In the genomic region with DNA sequence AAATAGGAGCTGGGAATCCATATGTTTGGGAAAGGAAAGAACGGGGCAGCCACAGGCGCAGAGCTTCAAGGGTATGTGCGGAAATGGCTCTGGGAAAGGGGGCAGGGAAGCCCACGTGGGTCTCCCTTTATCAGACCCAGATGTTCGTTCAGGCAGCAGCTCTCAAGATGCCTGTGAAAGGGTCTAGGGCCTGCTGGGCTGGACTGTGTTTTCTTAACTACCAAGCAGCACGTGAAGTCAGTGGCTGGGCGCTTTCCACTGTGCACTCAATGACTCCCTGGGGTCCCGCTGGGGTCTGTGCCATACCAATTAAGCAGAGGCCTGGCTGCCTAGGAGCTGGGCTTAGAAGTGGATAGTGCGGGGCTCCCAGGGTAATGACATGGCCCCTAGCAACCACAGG, we compare ENCODE assay signal across 9 mouse cellular contexts. TPM values are rescaled to one million over a fixed set of nuclear protein-coding genes. Genes with fewer than 3 reads are reported as not detected.
DNase-seq lines count a peak whose midpoint lies in the region; ATAC-seq and TF ChIP-seq lines count a peak whose summit lies in the region.
"Had no signal": no experiment of that assay in that cellular context is flagged by ENCODE, and none has a peak within 500 bp of the region (broad histone marks: within the 10 kb centered on the region; RNA-seq: fewer than 3 reads in every experiment).

No protein-coding gene starts in this region.

- in situ Hi-C loops in CH12.LX (cut with MboI; ENCODE audit: low pct_ligation_motif_present, low pct_unique_long_range_greater_than_20kb, low sequenced_read_pairs) = no loop called here

- intact Hi-C loops in heart, adult 2 months (cut with DNase I) = no loop called here

- no peak for TF ChIP-seq POLR2A in CH12.LX (IDR thresholded peaks at IDR 0.05; ENCODE audit: low read depth, low read length)
- no peak for TF ChIP-seq POLR2A in heart, adult 2 months (IDR thresholded peaks at IDR 0.05; ENCODE audit: insufficient read depth, low read depth, low read length)

- peak; percentile 58 to 60 for DNase-seq in heart, adult 18-20 months
- DNase-seq in heart, adult 8-10 months (ENCODE audit: low spot score) = no peak
- no peak for DNase-seq in CH12.LX (ENCODE audit: extremely low read depth)
- peak; percentile 79 for DNase-seq in embryo, embryonic 11.5 days (ENCODE audit: low read depth, low spot score)
- peak; percentile 45 to 49 for DNase-seq in heart, adult 2 months
- DNase-seq in limb, embryonic 11.5 days (ENCODE audit: low spot score) = peak; percentile 94
- DNase-seq in ovary, postnatal 36 days (ENCODE audit: low spot score) = peak; percentile 26
- DNase-seq in spleen, adult 18-20 months = no peak

- H3K4me3 ChIP-seq in CH12.LX (replicated peaks in 1 of 3; ENCODE audit: low read depth in 2 of 3, low read length in 2 of 3, poor library complexity in 1 of 3) = no peak overlapping the region
- no peak overlapping the region for H3K4me3 ChIP-seq in heart, adult 2 months
- no peak overlapping the region for H3K4me3 ChIP-seq in limb, embryonic 11.5 days (ENCODE audit: low read depth, low read length)

- WGBS in heart, adult 2 months = 45% methylated on average over 9 of the region's 9 CpGs
- WGBS in limb, embryonic 11.5 days = 4% methylated on average over 9 of the region's 9 CpGs

- H3K79me2 ChIP-seq in CH12.LX (replicated peaks; ENCODE audit: control insufficient read depth, extremely low read depth, insufficient read depth, poor library complexity, severe bottlenecking) = 0 out of 2 replicates have a peak, but pooled peaks cover 2% of the 10 kb centered on the region
- H3K79me2 ChIP-seq in heart, adult 2 months (replicated peaks; ENCODE audit: control insufficient read depth, insufficient read depth, low read length) = no peaks in the 10 kb centered on the region

- peaks cover 14 to 31% of the 10 kb centered on the region in 2 experiments for H3K4me1 ChIP-seq in CH12.LX (ENCODE audit: control insufficient read depth in 1 of 2, insufficient read depth in 2 of 2)
- H3K4me1 ChIP-seq in heart, adult 2 months (ENCODE audit: control insufficient read depth, insufficient read depth, low read length) = peaks cover 2% of the 10 kb centered on the region
- H3K4me1 ChIP-seq in limb, embryonic 11.5 days (ENCODE audit: control insufficient read depth, insufficient read depth, low read length) = peaks cover 18% of the 10 kb centered on the region

- H3K4me2 ChIP-seq in CH12.LX (ENCODE audit: insufficient read depth, low read depth, poor library complexity, severe bottlenecking) = peak overlapping the region; percentile 67
- H3K4me2 ChIP-seq in limb, embryonic 11.5 days (ENCODE audit: low read depth, severe bottlenecking) = peak overlapping the region; percentile 37

- TF ChIP-seq CTCF in CH12.LX (conservative IDR thresholded peaks at IDR 0.05 in 1 of 2, IDR thresholded peaks at IDR 0.05 in 1 of 2; ENCODE audit: low read depth in 2 of 2, low read length in 2 of 2) = no peak
- TF ChIP-seq CTCF in heart, adult 2 months (IDR thresholded peaks at IDR 0.05) = no peak

- H3K27ac ChIP-seq in CH12.LX (ENCODE audit: insufficient read depth, low read depth) = no peak overlapping the region
- H3K27ac ChIP-seq in heart, adult 2 months = no peak overlapping the region
- H3K27ac ChIP-seq in limb, embryonic 11.5 days (replicated peaks; ENCODE audit: low read depth, low read length) = peak overlapping the region; percentile 98

- no peak for TF ChIP-seq EP300 in CH12.LX (IDR thresholded peaks at IDR 0.05; ENCODE audit: low read length)
- no peak for TF ChIP-seq EP300 in heart, adult 2 months (IDR thresholded peaks at IDR 0.05; ENCODE audit: insufficient read depth, low read depth, low read length)

- peak overlapping the region; percentile 53; the same call in 1 of the 2 replicates for H3K9ac ChIP-seq in CH12.LX (ENCODE audit: insufficient read depth, low read depth)
- no peak overlapping the region for H3K9ac ChIP-seq in heart, adult 2 months (ENCODE audit: low read depth, low read length)
- H3K9ac ChIP-seq in limb, embryonic 11.5 days (ENCODE audit: low read length) = 0 out of 2 replicates have a peak overlapping the region, but pooled peaks have one; percentile 3

- TF ChIP-seq RAD21 in CH12.LX (IDR thresholded peaks at IDR 0.05; ENCODE audit: low read depth, low read length) = no peak

- peaks cover 3 to 17% of the 10 kb centered on the region in 2 experiments for H3K36me3 ChIP-seq in CH12.LX (replicated peaks in 1 of 2; ENCODE audit: control insufficient read depth in 1 of 2, insufficient read depth in 1 of 2, low read length in 1 of 2)
- no peaks in the 10 kb centered on the region for H3K36me3 ChIP-seq in heart, adult 2 months (ENCODE audit: control insufficient read depth, insufficient read depth, low read length)
- no peaks in the 10 kb centered on the region for H3K36me3 ChIP-seq in limb, embryonic 11.5 days (ENCODE audit: control insufficient read depth, insufficient read depth, low read length)

- peak; percentile 97 for ATAC-seq in limb, embryonic 11.5 days (ENCODE audit: insufficient number of reproducible peaks, low FRiP score, low TSS enrichment, low read depth)
- ATAC-seq: Patski had no signal

- dilution Hi-C loops in CH12.LX (cut with MboI; ENCODE audit: extremely low pct_ligation_motif_present, extremely low pct_unique_long_range_greater_than_20kb, low sequenced_read_pairs) = no loop called here

- no peaks in the 10 kb centered on the region for H3K27me3 ChIP-seq in CH12.LX (replicated peaks)
- H3K27me3 ChIP-seq in heart, adult 2 months (ENCODE audit: control insufficient read depth, insufficient read depth, low read length) = no peaks in the 10 kb centered on the region
- no peaks in the 10 kb centered on the region for H3K27me3 ChIP-seq in limb, embryonic 11.5 days (ENCODE audit: control insufficient read depth, insufficient read depth, low read length)
- H3K27me3 ChIP-seq: Patski had no signal

- H3K9me3 ChIP-seq in CH12.LX (replicated peaks; ENCODE audit: low read length) = no peaks in the 10 kb centered on the region
- H3K9me3 ChIP-seq in limb, embryonic 11.5 days (ENCODE audit: control insufficient read depth, low read length) = no peaks in the 10 kb centered on the region

TF ChIP-seq in CH12.LX, 34 proteins besides CTCF, POLR2A, EP300 and RAD21:
- TF ChIP-seq JUN (IDR thresholded peaks at IDR 0.05; ENCODE audit: insufficient read depth, low read depth, low read length) = no peak
- peak; percentile 23; the same call in 1 of the 2 replicates for TF ChIP-seq BHLHE40 (IDR thresholded peaks at IDR 0.05; ENCODE audit: low read depth, low read length)
- TF ChIP-seq MAZ (IDR thresholded peaks at IDR 0.05; ENCODE audit: low read depth, low read length) = 0 out of 2 replicates have a peak, but pooled peaks have one; percentile 10

RNA-seq across cellular contexts. Expression of gene Chd9, which starts 33.9 kb away (rescaled TPM):
- 10 to 100 TPM; 34.0 to 51.4 TPM for total RNA-seq in heart, adult 18-20 months (2021)
- 10 to 100 TPM; 37.4 to 51.6 (median 46.4) TPM for total RNA-seq in heart, adult 8-10 months (2022)
- 15.1 and 17.2 TPM in 2 replicates for total RNA-seq in CH12.LX (2012; rRNA removed)
- total RNA-seq in CH12.LX (2014; rRNA removed) = 11.8 and 12.7 TPM in 2 replicates
- polyA plus RNA-seq in CH12.LX (2012; ENCODE audit: insufficient read length, low read depth) = 52.5 and 188 TPM in 2 replicates
- 10 to 100 TPM; 43.5 to 49.7 TPM for total RNA-seq in heart, adult 2 months (2021)
- 54.4 and 54.6 TPM in 2 replicates for polyA plus RNA-seq in heart, adult 2 months (2012; rRNA removed)
- 60.0 and 62.2 TPM in 2 replicates for polyA plus RNA-seq in limb, embryonic 11.5 days (2014; fragmentation: Nextera tagmentation; extraction: Ambion mirVana)

RNA-seq across cellular contexts. Expression of gene Gm19935, which starts 44.8 kb away (rescaled TPM):
- 1 to 10 TPM in 1 of 2 experiments, not detected in 1; 1.0 TPM for total RNA-seq in heart, adult 18-20 months (2021)
- total RNA-seq in heart, adult 8-10 months (2022) = not detected
- total RNA-seq in CH12.LX (2012; rRNA removed) (not detected in 2 replicates), CH12.LX (2014; rRNA removed) (not detected in 2 replicates)
- not detected in 2 replicates for polyA plus RNA-seq in CH12.LX (2012; ENCODE audit: insufficient read length, low read depth)
- not detected for total RNA-seq in heart, adult 2 months (2021)
- 1.2 TPM in 1 of 2 replicates, not detected in the other for polyA plus RNA-seq in heart, adult 2 months (2012; rRNA removed)
- polyA plus RNA-seq in limb, embryonic 11.5 days (2014; fragmentation: Nextera tagmentation; extraction: Ambion mirVana) = not detected in 2 replicates

Comparison
In these comparisons a context has a peak if more than half of its experiments do, and no peak if none do; other contexts are left out.
1. DNase-seq: peak in heart, adult 18-20 months (2 of 2), embryo, embryonic 11.5 days (single experiment), heart, adult 2 months (2 of 2), limb, embryonic 11.5 days (single experiment) and ovary, postnatal 36 days (single experiment); none in heart, adult 8-10 months (single experiment), CH12.LX (single experiment) and spleen, adult 18-20 months (0 of 2).